Mouse (Mus musculus) lung, adult 10 weeks (tissue): ENCODE results near the gene Vmn1r225. TPM values are rescaled to one million over a fixed set of nuclear protein-coding genes. Genes with fewer than 3 reads are reported as not detected.

Experiments
- polyA plus RNA-seq: library from polyadenylated mRNA; stranded (reverse); fragments of 350-450 nt; fragmentation: Illumina TruSeq; extraction: RNeasy Lipid Tissue Mini Kit (QIAGEN cat#74804); gene quantifications from one replicate; pipeline ENCODE4 v1.2.3, GENCODE M21; 2014; ENCODE audit warnings: low read depth, low replicate concordance; ENCODE audit not compliant: insufficient read depth

Vmn1r225 gene
- not detected for polyA plus RNA-seq

GRCm38 (mm10) chr17:20497858-20498257 is at the start of gene Vmn1r225:
TSS of gene Vmn1r225 (plus strand) at chr17:20498158.

GRCm38 (mm10) chr17:20481231-20481630 is 16.7 kb upstream of the Vmn1r225 start, which contains the start of gene Vmn2r108:
TSS of gene Vmn2r108 (minus strand) at chr17:20481331.

Other genes starting within 250 kb of the Vmn1r225 start
- not detected for gene Vmn2r106, start 212.6 kb upstream of the Vmn1r225 start, polyA plus RNA-seq
- gene Vmn2r107, start 152.9 kb upstream of the Vmn1r225 start, polyA plus RNA-seq: not detected
- not detected for gene Vmn1r224, start 84.0 kb upstream of the Vmn1r225 start, polyA plus RNA-seq
- not detected for gene Vmn2r108, start 16.8 kb upstream of the Vmn1r225 start, polyA plus RNA-seq
- not detected for gene Vmn2r109, start 66.6 kb downstream of the Vmn1r225 start, polyA plus RNA-seq
- gene Vmn2r110, start 98.3 kb downstream of the Vmn1r225 start, polyA plus RNA-seq: not detected
- not detected for gene Fpr-rs3, start 126.7 kb downstream of the Vmn1r225 start, polyA plus RNA-seq
- not detected for gene Vmn1r226, start 184.7 kb downstream of the Vmn1r225 start, polyA plus RNA-seq
- not detected for gene Vmn1r227, start 231.7 kb downstream of the Vmn1r225 start, polyA plus RNA-seq